Mouse (Mus musculus) intestine, embryonic 16.5 days (tissue): ENCODE data around the gene Crybb3. TPM values are rescaled to one million over a fixed set of nuclear protein-coding genes. Genes with fewer than 3 reads are reported as not detected.

Source experiments
- ATAC-seq: fragments of 200-750 bp; cut with Nextera tagmentation; 2 replicates; pipeline ENCODE4 v1.8.0; 2017; ENCODE audit warnings: moderate TSS enrichment, moderate library complexity
- H3K27ac ChIP-seq: fragments of 300-500 bp; sonication (generic); 2 replicates; pipeline ENCODE4 v1.5.1; 2014; ENCODE audit warnings: mild to moderate bottlenecking, low read length
- H3K27me3 ChIP-seq: fragments of 300-500 bp; sonication (generic); replicated peaks from 2 replicates; pipeline ENCODE4 v1.6.1; 2014; ENCODE audit warnings: low read length, control low read depth, mixed read lengths; ENCODE audit not compliant: control insufficient read depth, insufficient read depth
- H3K36me3 ChIP-seq: fragments of 300-500 bp; sonication (generic); 2 replicates; pipeline ENCODE4 v1.6.1; 2014; ENCODE audit warnings: low read length, control low read depth; ENCODE audit not compliant: control insufficient read depth, insufficient read depth
- H3K4me1 ChIP-seq: fragments of 300-500 bp; sonication (generic); 2 replicates; pipeline ENCODE4 v1.6.1; 2014; ENCODE audit warnings: low read length, control low read depth, mixed read lengths; ENCODE audit not compliant: control insufficient read depth, insufficient read depth
- H3K4me2 ChIP-seq: fragments of 300-500 bp; sonication (generic); 2 replicates; pipeline ENCODE4 v1.6.1; 2014; ENCODE audit warnings: low read depth, low read length, control low read depth
- H3K4me3 ChIP-seq: fragments of 300-500 bp; sonication (generic); 2 replicates; pipeline ENCODE4 v1.5.1; 2014; ENCODE audit warnings: mild to moderate bottlenecking, low read length
- H3K9ac ChIP-seq: fragments of 300-500 bp; sonication (generic); 2 replicates; pipeline ENCODE4 v1.6.1; 2014; ENCODE audit warnings: low read depth, low read length
- H3K9me3 ChIP-seq: fragments of 300-500 bp; sonication (generic); 2 replicates; pipeline ENCODE4 v1.6.1; 2016; ENCODE audit warnings: low read length, control low read depth; ENCODE audit not compliant: control insufficient read depth
- WGBS: fragments of 180-500 bp; shearing (Covaris S2); extraction: QIAGEN DNeasy Blood & Tissue Kit; methylation state at CpG from one replicate; pipeline ENCODE4 v1.1.7; 2014; 5-methylcytosine and 5-hydroxymethylcytosine counted together
- polyA plus RNA-seq: library from polyadenylated mRNA; unstranded; fragments of >200 nt; fragmentation: Nextera tagmentation; extraction: Ambion mirVana; gene quantifications from 2 replicates; pipeline ENCODE4 v1.2.1, GENCODE M21; 2015

The Crybb3 gene
- polyA plus RNA-seq, 1 experiment from 2014 or later: 0.35 TPM

DNA sequence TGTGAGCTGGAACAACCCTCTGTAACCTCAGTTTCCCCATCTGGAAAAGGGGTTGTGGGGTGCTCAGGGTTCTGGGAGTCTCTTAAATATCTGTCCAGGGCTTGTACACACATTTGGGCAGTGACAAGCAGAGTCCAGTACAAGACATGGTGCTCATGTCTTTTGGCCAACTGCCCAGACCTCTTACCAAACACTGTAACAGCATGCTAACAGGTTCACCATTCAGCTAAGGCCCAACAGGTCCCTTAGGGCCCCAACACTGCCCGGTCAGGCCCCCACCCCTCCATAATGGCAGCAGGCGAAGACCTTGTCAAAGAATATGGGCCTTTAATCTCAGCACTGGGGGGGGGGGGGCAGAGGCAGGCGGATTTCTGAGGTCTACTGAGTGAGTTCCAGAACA lies 26.3 kb upstream of the Crybb3 start:
- no peak overlapping the region for H3K4me3 ChIP-seq
- WGBS: 63% methylated on average over 3 of the region's 3 CpGs
- no peak overlapping the region for H3K27ac ChIP-seq

GRCm38 (mm10) chr5:113106594-113106993 lies 25.2 kb upstream of the Crybb3 start:
- H3K9ac ChIP-seq: no peak overlapping the region
- 73% methylated on average over 7 of the region's 7 CpGs for WGBS
- peaks cover 17% of the 10 kb centered on the region for H3K4me1 ChIP-seq
- H3K4me3 ChIP-seq: no peak overlapping the region
- no peak overlapping the region for H3K27ac ChIP-seq
- H3K36me3 ChIP-seq: no peaks in the 10 kb centered on the region
- no peaks in the 10 kb centered on the region for H3K27me3 ChIP-seq
- ATAC-seq: no peak
- H3K4me2 ChIP-seq: no peak overlapping the region
- no peaks in the 10 kb centered on the region for H3K9me3 ChIP-seq

More for the DNA sequence above, 26.3 kb upstream of the Crybb3 start:
- no peaks in the 10 kb centered on the region for H3K27me3 ChIP-seq
- H3K9me3 ChIP-seq: no peaks in the 10 kb centered on the region
- H3K9ac ChIP-seq: no peak overlapping the region; the same call in 1 of the 2 replicates
- no peak overlapping the region for H3K4me2 ChIP-seq
- ATAC-seq: 0 out of 2 replicates have a peak, but pooled peaks have one; percentile 14
- peaks cover 24% of the 10 kb centered on the region for H3K4me1 ChIP-seq
- H3K36me3 ChIP-seq: no peaks in the 10 kb centered on the region

- H3K4me1 ChIP-seq: peaks cover 7% of the 10 kb centered on the region
- H3K27me3 ChIP-seq: no peaks in the 10 kb centered on the region
- H3K36me3 ChIP-seq: no peaks in the 10 kb centered on the region
- WGBS: 88% methylated on average over 4 of the region's 4 CpGs
- H3K27ac ChIP-seq: no peak overlapping the region
- H3K4me2 ChIP-seq: no peak overlapping the region
- ATAC-seq: no peak
- H3K9ac ChIP-seq: no peak overlapping the region
- no peaks in the 10 kb centered on the region for H3K9me3 ChIP-seq
- H3K4me3 ChIP-seq: no peak overlapping the region
These were observed 24.1 kb upstream of the Crybb3 start for GRCm38 (mm10) chr5:113105481-113105880.

GRCm38 (mm10) chr5:113105035-113105434 lies 23.7 kb upstream of the Crybb3 start:
- peaks cover 7% of the 10 kb centered on the region; the same call in 1 of the 2 replicates for H3K4me1 ChIP-seq
- no peak overlapping the region for H3K4me2 ChIP-seq
- no peak overlapping the region for H3K9ac ChIP-seq
- no peaks in the 10 kb centered on the region for H3K27me3 ChIP-seq
- no peak overlapping the region for H3K27ac ChIP-seq
- no peaks in the 10 kb centered on the region for H3K36me3 ChIP-seq
- 75% methylated on average over 9 of the region's 9 CpGs for WGBS
- no peak overlapping the region for H3K4me3 ChIP-seq
- ATAC-seq: no peak
- H3K9me3 ChIP-seq: no peaks in the 10 kb centered on the region

DNA sequence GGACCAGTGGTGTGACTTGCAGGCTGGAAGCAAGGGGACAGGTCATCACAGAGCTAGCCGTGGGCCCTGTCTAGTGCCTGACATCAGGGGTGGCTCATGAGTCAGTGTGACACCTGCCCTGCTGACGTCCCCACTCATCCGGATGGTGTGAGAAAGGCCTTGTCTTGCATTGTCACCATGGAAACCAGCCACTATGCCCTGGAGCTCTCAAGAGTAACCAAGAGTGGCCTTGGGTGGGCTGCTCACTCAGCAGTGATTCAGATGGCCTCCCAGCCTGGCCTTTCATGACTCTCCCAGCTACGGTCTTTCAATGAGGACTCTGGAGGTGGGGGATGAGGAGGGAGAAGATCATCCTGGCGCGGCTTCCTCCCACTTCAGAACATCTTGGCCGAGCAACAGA lies 21.1 kb upstream of the Crybb3 start:
- H3K36me3 ChIP-seq: peaks cover 2% of the 10 kb centered on the region; the same call in 1 of the 2 replicates
- no peaks in the 10 kb centered on the region for H3K27me3 ChIP-seq
- WGBS: 63% methylated on average over 7 of the region's 7 CpGs
- no peaks in the 10 kb centered on the region for H3K4me1 ChIP-seq
- no peak overlapping the region for H3K9ac ChIP-seq
- no peak for ATAC-seq
- H3K9me3 ChIP-seq: no peaks in the 10 kb centered on the region
- no peak overlapping the region for H3K4me3 ChIP-seq
- no peak overlapping the region for H3K4me2 ChIP-seq
- no peak overlapping the region for H3K27ac ChIP-seq

DNA sequence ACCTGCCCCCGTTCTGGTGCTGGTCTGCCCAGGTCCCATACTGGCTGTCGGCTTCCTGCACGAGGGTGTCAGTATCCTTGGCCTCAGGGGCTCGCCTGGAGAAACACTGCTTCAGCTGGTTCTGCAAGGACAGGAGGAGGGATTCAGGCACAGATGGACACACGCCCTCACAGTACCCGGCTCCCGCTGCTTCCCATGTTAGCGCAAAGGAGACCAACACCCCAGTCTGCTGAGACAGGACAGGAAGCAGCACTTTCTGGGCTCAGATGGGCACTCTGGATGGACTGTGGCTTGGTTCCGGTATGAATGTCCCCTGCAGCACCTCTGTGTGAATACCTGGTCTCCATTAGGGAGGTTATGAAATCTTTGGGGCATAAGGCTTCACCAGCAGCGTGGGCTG lies 20.1 kb upstream of the Crybb3 start:
- Histone ChIP-seq H3K27me3 (no peaks in the 10 kb centered on the region), H3K9ac (no peak overlapping the region), H3K4me2 (no peak overlapping the region), H3K36me3 (peaks cover 7% of the 10 kb centered on the region; the same call in 1 of the 2 replicates), H3K4me1 (no peaks in the 10 kb centered on the region), H3K9me3 (no peaks in the 10 kb centered on the region), H3K27ac (no peak overlapping the region), H3K4me3 (no peak overlapping the region)
- ATAC-seq: no peak
- 83% methylated on average over 10 of the region's 10 CpGs for WGBS

DNA sequence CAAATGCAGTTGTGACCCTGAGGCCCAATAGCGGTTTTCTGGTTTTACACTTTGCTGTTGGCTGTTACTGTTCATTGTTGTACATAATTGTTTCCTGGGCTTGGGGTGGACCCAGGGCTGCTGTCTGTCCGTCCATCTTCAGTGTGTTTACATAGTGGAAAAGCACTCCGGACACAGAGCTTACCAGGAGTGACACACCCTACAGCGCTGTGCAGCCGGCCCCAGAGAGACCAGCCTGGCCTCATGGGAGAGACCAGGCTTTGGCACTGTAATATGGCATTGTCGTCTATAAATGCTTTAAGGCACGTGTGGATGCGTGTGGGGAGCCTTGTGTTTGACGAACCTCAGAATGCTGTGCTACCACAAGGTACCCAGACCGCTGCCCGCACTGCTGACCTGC lies 19.0 kb upstream of the Crybb3 start:
- H3K4me2 ChIP-seq: no peak overlapping the region
- ATAC-seq: no peak
- no peak overlapping the region for H3K4me3 ChIP-seq
- H3K27me3 ChIP-seq: no peaks in the 10 kb centered on the region
- H3K9ac ChIP-seq: 0 out of 2 replicates have a peak overlapping the region, but pooled peaks have one; percentile 10
- H3K36me3 ChIP-seq: peaks cover 9% of the 10 kb centered on the region; the same call in 1 of the 2 replicates
- no peaks in the 10 kb centered on the region for H3K9me3 ChIP-seq
- 66% methylated on average over 11 of the region's 11 CpGs for WGBS
- H3K27ac ChIP-seq: no peak overlapping the region
- H3K4me1 ChIP-seq: no peaks in the 10 kb centered on the region

DNA sequence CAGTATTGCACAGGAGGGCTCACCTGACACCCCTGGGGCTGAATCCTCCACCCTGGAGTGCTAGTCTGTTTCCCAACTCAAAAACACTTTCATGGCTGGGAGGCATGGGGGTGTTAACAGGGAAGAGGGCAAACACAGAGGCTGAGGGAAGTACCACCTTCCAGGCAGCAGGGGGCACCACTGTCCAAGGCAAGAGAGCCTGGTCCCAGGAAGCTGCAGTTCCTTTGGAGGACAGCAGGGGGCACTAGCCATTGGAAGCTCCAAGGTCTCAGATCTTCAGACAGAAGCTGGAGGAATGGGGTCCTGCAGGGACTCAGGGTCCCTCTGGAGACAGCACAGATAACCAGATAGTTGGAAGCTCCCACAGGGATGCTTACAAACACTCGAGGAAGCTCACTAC lies 18.2 kb upstream of the Crybb3 start:
- Histone ChIP-seq H3K4me3 (no peak overlapping the region), H3K27ac (no peak overlapping the region), H3K9me3 (no peaks in the 10 kb centered on the region), H3K4me2 (no peak overlapping the region), H3K27me3 (no peaks in the 10 kb centered on the region), H3K9ac (no peak overlapping the region), H3K4me1 (no peaks in the 10 kb centered on the region), H3K36me3 (peaks cover 11% of the 10 kb centered on the region; the same call in 1 of the 2 replicates)
- WGBS: 18% methylated on average over 1 of the region's 1 CpGs
- peak; percentile 31; the same call in 1 of the 2 replicates for ATAC-seq

- WGBS: 91% methylated on average over 17 of the region's 17 CpGs
- peaks cover 16% of the 10 kb centered on the region; the same call in 1 of the 2 replicates for H3K36me3 ChIP-seq
- ATAC-seq: no peak
These were observed 16.2 kb upstream of the Crybb3 start for GRCm38 (mm10) chr5:113097551-113097950.

DNA sequence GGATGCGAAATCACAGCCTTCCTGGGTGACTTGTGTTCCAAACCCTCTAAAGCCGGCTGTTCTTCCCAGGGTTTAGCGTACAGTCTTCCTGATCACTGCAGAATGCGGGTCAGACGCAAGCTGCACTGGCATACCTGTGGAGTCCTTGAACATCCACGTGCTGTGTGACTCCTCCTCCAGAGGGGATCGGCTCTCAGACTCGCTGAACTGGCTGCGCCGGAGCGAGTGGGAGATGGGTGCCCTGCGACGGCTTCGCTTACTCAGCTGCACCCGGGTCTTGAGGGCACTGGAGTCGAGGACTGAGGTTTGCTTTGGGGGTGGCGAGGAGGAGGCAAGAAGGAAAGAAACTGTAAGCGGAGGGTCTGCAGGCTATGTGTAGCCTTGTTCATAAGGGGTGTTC lies 14.1 kb upstream of the Crybb3 start:
- H3K9me3 ChIP-seq: no peaks in the 10 kb centered on the region
- ATAC-seq: no peak
- peaks cover 6% of the 10 kb centered on the region; the same call in 1 of the 2 replicates for H3K4me1 ChIP-seq
- H3K27me3 ChIP-seq: no peaks in the 10 kb centered on the region
- H3K4me2 ChIP-seq: no peak overlapping the region
- 88% methylated on average over 18 of the region's 18 CpGs for WGBS
- H3K36me3 ChIP-seq: peaks cover 18% of the 10 kb centered on the region
- H3K4me3 ChIP-seq: no peak overlapping the region
- no peak overlapping the region for H3K27ac ChIP-seq
- no peak overlapping the region for H3K9ac ChIP-seq

More at GRCm38 (mm10) chr5:113097551-113097950, 16.2 kb upstream of the Crybb3 start:
- Histone ChIP-seq H3K27ac (no peak overlapping the region), H3K4me1 (no peaks in the 10 kb centered on the region), H3K27me3 (no peaks in the 10 kb centered on the region), H3K4me3 (no peak overlapping the region), H3K9ac (no peak overlapping the region), H3K9me3 (no peaks in the 10 kb centered on the region), H3K4me2 (no peak overlapping the region)
